Mouse (Mus musculus) Patski (cell line): ENCODE measurements around the gene Dgkz. TPM values are rescaled to one million over a fixed set of nuclear protein-coding genes. Genes with fewer than 3 reads are reported as not detected.

Experiments used
- ATAC-seq: fragments of 100-300 bp; one replicate; pipeline ENCODE4 v1.8.0; 2021
- CTCF ChIA-PET: fragments of 350-600 bp; sonication (Branson Sonifier 250); formaldehyde crosslinking; loops from one replicate; lab custom pipeline; 2022; ENCODE audit warnings: inconsistent platforms; lab: Charles Lee
- POLR2A ChIA-PET: fragments of 350-600 bp; sonication (Branson Sonifier 250); formaldehyde crosslinking; loops from one replicate; lab custom pipeline; 2022; ENCODE audit warnings: antibody characterized with exemption, inconsistent platforms; lab: Charles Lee
- DNase-seq: peaks from one replicate; pipeline ENCODE4 v3.0.0-alpha.2; 2011; ENCODE audit warnings: low read depth, low spot score
- H3K27me3 ChIP-seq: fragments of 371-371 bp; one replicate; pipeline ENCODE4 v1.5.1; 2021
- CTCF ChIP-seq: fragments of 100-300 bp; IDR thresholded peaks from one replicate; pipeline ENCODE4 v1.5.1; 2021
- in situ Hi-C: fragments of 300-500 bp; cut with MboI; formaldehyde crosslinking; loops from 3 replicates; pipeline ENCODE4 v1.11.1; 2018; ENCODE audit warnings: low pct_unique_long_range_greater_than_20kb, mixed read lengths
- polyA plus RNA-seq: library from polyadenylated mRNA; unstranded; gene quantifications from one replicate; pipeline ENCODE4 v1.2.3, GENCODE M21; 2021

The Dgkz gene
- polyA plus RNA-seq, 1 experiment from 2014 or later: 38.5 TPM

DNA sequence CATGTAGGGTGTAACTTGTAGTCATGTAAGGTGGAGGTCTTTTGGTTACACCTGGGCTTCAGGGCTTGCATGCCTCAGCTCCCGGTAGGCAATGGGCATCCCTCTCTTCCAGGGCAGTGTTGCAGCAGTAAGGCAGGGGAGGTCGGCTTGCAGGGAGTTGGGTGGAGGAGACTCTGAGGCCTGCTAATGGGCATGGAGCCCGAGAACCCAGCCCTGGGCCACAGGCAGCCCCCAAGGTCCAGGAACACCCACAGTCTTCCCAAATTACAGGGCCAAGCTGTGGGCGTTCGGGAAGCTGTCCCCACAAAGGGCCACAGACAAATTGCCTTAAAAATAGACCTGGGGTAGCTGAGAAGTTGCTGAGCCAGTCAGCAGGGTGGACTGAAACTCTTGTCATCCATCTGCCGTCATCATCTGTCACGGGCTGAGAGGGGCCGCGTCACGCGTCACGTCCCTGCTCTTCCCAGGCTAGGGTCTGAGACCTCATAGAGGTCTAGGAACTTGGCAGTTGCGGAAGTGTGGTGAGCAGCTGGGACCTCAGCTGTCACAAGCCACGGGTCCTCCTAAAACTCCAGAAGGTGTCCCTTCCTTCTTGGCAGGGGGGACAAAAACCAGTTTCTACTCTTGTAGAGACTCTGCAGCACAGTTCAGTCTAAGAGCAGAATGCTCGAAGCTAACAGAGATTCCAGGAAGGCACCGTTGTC is 22.4 kb upstream of the Dgkz start:
- no peak for TF ChIP-seq CTCF
- CTCF ChIA-PET: no interaction called here
- in situ Hi-C loops: loop anchor here (10.0 to 25.0 kb wide), 2 partner anchors 327 to 439 kb away; partner anchors contain the start of gene Cry2
- ATAC-seq (no peak), DNase-seq (no peak)
- POLR2A ChIA-PET: no interaction called here
- H3K27me3 ChIP-seq: no peaks in the 10 kb centered on the region

- DNase-seq: no peak
- POLR2A ChIA-PET: no interaction called here
- CTCF ChIA-PET: interaction anchor here (1.0 to 1.6 kb wide), 2 partner anchors 8 to 9 kb away, joined by 4 to 6 read pairs; no protein-coding TSS in a partner anchor
- no peak for TF ChIP-seq CTCF
- no peak for ATAC-seq
- in situ Hi-C loops: loop anchor here (10.0 to 25.0 kb wide), 2 partner anchors 329 to 441 kb away; partner anchors contain the start of gene Cry2
- H3K27me3 ChIP-seq: no peaks in the 10 kb centered on the region
Measured at GRCm38 (mm10) chr2:91996006-91996405, 20.3 kb upstream of the Dgkz start.

GRCm38 (mm10) chr2:91993409-91993808 is 17.7 kb upstream of the Dgkz start:
- TF ChIP-seq CTCF: no peak
- DNase-seq (no peak), ATAC-seq (no peak)
- H3K27me3 ChIP-seq: no peaks in the 10 kb centered on the region
- ChIA-PET POLR2A (no interaction called here), CTCF (no interaction called here)
- in situ Hi-C loops: loop anchor here (10.0 to 25.0 kb wide), 2 partner anchors 331 to 444 kb away; partner anchors contain the start of gene Cry2

DNA sequence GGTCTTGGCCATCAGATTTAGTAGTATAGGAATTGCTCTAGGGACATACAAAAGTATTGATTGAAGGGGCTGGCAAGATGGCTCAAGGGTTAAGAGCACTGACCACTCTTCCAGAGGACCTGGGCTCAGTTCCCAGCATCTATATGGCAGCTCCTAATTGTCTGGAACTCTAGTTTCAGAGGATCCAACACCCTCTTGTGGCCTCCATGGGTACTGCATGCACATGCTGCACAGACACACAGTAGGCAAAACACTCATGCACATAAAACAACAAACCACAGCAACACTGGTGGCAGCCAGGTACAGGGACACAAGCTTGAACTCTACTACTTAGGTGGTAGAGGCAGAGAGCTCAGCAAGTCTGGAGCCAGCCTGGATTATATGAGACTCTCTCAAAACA is 14.1 kb upstream of the Dgkz start:
- in situ Hi-C loops: loop anchor here (10.0 to 25.0 kb wide), 3 partner anchors 185 to 448 kb away; partner anchors contain the start of gene Cry2

GRCm38 (mm10) chr2:91987542-91987941 is 11.9 kb upstream of the Dgkz start:
- TF ChIP-seq CTCF: peak; percentile 90
- in situ Hi-C loops: loop anchor here (10.0 to 25.0 kb wide), 2 partner anchors 187 to 450 kb away; partner anchors contain the start of gene Cry2
- DNase-seq: no peak
- ChIA-PET CTCF (interaction anchor here (0.8 to 2.4 kb wide), 17 partner anchors 8 to 504 kb away, joined by 3 to 17 read pairs (median 5); no protein-coding TSS in a partner anchor), POLR2A (interaction anchor here (1.1 kb wide), 1 partner anchor 54 kb away, joined by 3 read pairs; no protein-coding TSS in a partner anchor)
- ATAC-seq: no peak
- no peaks in the 10 kb centered on the region for H3K27me3 ChIP-seq

More for the DNA sequence above, 14.1 kb upstream of the Dgkz start:
- no peak for ATAC-seq
- H3K27me3 ChIP-seq: no peaks in the 10 kb centered on the region
- ChIA-PET CTCF (interaction anchor here (1.1 to 2.1 kb wide), 3 partner anchors 10 to 31 kb away, joined by 3 to 7 read pairs (median 3); no protein-coding TSS in a partner anchor), POLR2A (no interaction called here)
- no peak for DNase-seq
- TF ChIP-seq CTCF: no peak

DNA sequence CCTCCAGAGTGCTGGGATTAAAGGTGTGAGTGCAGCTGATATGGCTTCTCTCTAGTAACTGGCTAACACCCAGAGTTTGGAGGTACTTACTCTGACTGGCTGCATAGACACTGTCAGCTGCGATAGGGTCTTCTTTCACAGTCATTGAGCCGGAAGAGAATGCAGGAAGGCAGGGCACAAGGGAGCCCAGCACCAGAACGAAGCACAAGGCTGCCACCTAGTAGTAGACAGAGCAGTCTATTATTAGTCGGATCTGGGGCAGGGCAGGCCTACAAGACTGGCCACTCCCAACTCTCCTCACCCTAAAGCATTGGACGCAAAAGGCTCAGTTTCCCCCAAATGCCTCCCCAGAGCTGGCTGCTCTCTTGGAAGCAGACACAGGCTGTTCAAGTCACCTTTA is 10.4 kb upstream of the Dgkz start:
- CTCF ChIA-PET: interaction anchor here (1.3 to 2.4 kb wide), 2 partner anchors 10 to 13 kb away, joined by 4 to 16 read pairs; no protein-coding TSS in a partner anchor
- POLR2A ChIA-PET: no interaction called here
- no peaks in the 10 kb centered on the region for H3K27me3 ChIP-seq
- no peak for DNase-seq
- TF ChIP-seq CTCF: no peak
- no peak for ATAC-seq
- in situ Hi-C loops: loop anchor here (10.0 to 25.0 kb wide), 2 partner anchors 189 to 451 kb away; partner anchors contain the start of gene Cry2

- in situ Hi-C loops: loop anchor here (10.0 to 25.0 kb wide), 2 partner anchors 190 to 452 kb away; partner anchors contain the start of gene Cry2
- no peak for TF ChIP-seq CTCF
- ATAC-seq (no peak), DNase-seq (no peak)
- POLR2A ChIA-PET: no interaction called here
- no peaks in the 10 kb centered on the region for H3K27me3 ChIP-seq
- CTCF ChIA-PET: interaction anchor here (1.7 kb wide), 1 partner anchor 74 kb away, joined by 4 read pairs; no protein-coding TSS in a partner anchor
Measured at GRCm38 (mm10) chr2:91984906-91985525, 9.4 kb upstream of the Dgkz start.

DNA sequence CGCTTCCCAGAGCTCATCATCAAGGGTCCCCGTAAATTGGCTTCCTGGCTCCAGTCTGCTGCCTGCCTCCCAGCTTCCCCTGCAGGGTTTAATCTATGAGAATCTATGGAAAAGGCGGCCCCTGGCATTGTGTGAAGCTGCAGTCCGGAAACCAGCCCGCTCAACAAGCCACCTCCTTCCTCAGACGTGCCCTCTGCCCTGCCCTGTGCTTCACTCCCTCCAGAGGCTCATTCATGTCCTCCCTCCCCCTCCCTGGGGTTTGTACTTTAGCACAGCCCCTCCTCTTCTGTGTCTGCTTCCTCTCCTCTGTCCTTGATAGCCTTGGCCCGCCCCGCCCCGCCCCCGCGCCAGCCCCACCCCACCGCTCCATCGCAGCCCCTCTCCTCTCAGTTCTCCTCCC is 8.8 kb upstream of the Dgkz start:
- TF ChIP-seq CTCF: no peak
- ChIA-PET CTCF (interaction anchor here (1.7 kb wide), 1 partner anchor 74 kb away, joined by 4 read pairs; no protein-coding TSS in a partner anchor), POLR2A (no interaction called here)
- in situ Hi-C loops: loop anchor here (10.0 to 25.0 kb wide), 2 partner anchors 190 to 453 kb away; partner anchors contain the start of gene Cry2
- no peak for ATAC-seq
- no peak for DNase-seq
- no peaks in the 10 kb centered on the region for H3K27me3 ChIP-seq

GRCm38 (mm10) chr2:91980830-91981229 is 5.2 kb upstream of the Dgkz start:
- ChIA-PET CTCF (no interaction called here), POLR2A (no interaction called here)
- no peak for TF ChIP-seq CTCF
- ATAC-seq (no peak), DNase-seq (no peak)
- in situ Hi-C loops: loop anchor here (10.0 to 25.0 kb wide), 2 partner anchors 194 to 456 kb away; partner anchors contain the start of gene Cry2
- H3K27me3 ChIP-seq: peaks cover 14% of the 10 kb centered on the region

- ATAC-seq (no peak), DNase-seq (no peak)
- peaks cover 18% of the 10 kb centered on the region for H3K27me3 ChIP-seq
- no peak for TF ChIP-seq CTCF
- in situ Hi-C loops: loop anchor here (10.0 to 25.0 kb wide), 2 partner anchors 195 to 457 kb away; partner anchors contain the start of gene Cry2
- POLR2A ChIA-PET: no interaction called here
- CTCF ChIA-PET: no interaction called here
Measured at GRCm38 (mm10) chr2:91980245-91980644, 4.6 kb upstream of the Dgkz start.
